Mouse (Mus musculus): ENCODE results near the gene Ifitm6. TPM values are rescaled to one million over a fixed set of nuclear protein-coding genes. Genes with fewer than 3 reads are reported as not detected.
A peak's percentile ranks its signal among the peaks of the same experiment; 100 is the strongest.
"Not testable (repeated sequence)": the region's sequence is repeated elsewhere in the genome, so short reads cannot be mapped to it uniquely, and the experiment has no call there.

The Ifitm6 gene
- total RNA-seq, 2 experiments from 2014 or later = 0.47 to 1.0 TPM

DNA sequence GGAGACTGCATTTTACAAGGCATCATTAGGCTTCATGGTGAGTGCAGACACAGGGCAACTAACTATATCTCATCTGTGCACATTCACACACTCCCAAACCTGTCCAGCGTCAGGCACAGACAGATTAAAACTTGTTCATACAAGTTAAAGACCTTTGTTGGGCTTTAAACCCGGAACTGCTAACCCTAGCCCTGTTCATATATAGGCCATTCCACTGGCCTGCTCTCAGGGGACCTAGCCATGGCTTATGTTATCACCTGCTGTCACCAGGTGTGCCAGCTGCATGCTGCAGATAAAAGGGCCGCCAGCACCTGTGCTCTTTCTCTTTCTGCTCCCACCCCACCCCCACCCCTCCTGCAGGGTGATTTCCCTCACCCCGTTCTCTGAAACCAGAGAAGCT, 24.8 kb upstream of the Ifitm6 start:
- intact Hi-C loops (cut with DNase I) = no loop called here
- no peak for DNase-seq

DNA sequence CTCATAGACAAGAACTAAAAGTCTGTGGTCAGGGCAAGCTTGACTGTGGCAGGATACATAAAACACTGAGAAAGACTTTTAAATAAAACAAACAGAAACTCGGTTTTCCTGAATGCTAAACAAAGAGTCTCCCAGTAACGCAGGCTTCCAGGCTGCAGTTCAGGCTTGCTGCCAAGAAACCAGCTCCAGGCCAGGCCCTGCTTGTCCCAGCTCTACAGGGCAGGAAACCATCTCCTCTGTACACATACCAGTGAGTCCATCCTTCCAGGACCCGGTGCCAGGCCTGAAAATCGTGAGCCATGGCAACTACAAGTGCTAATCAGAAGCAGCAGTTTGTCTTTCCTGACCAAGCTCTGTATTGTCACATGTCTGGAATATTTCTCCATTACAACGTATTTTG, 23.9 kb upstream of the Ifitm6 start:
- DNase-seq = peak; percentile 77 to 80
- intact Hi-C loops (cut with DNase I) = no loop called here

DNA sequence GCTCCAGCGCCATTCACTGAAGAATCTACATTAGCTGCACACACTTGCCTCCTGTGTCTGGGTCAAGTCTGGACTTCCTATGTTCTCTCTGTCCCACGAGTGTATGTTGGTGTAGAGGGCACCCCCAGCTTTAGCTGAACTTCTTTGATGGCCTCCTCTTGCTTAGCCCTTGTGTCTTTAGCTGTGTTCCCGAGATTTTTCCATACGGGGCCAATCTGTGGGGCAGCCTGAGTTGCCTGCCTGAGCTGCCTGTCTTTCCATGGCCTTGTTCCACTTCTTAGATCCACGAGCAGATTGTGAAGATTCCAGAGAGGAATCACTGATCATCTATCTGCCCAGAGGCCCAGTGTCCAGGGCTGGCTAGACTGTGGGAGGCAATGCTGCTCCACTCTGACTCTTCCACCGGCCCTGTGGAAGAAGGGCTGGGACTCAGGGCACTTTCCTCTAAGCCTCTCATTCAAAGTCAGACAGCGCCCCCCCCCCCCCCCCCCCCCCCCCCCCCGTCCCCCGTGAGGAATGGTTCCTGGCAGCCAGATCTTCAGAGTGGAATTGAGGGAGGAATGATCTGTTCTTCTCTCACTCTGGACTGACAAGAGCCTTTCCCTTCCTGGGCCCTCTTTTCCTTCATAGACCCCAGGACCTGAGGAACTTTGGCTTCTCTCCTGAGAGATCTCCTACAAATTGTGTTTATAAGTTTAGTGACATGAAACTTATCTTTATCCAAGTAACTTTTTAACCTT, 23.3 kb upstream of the Ifitm6 start:
- DNase-seq = no peak
- intact Hi-C loops (cut with DNase I) = no loop called here

DNA sequence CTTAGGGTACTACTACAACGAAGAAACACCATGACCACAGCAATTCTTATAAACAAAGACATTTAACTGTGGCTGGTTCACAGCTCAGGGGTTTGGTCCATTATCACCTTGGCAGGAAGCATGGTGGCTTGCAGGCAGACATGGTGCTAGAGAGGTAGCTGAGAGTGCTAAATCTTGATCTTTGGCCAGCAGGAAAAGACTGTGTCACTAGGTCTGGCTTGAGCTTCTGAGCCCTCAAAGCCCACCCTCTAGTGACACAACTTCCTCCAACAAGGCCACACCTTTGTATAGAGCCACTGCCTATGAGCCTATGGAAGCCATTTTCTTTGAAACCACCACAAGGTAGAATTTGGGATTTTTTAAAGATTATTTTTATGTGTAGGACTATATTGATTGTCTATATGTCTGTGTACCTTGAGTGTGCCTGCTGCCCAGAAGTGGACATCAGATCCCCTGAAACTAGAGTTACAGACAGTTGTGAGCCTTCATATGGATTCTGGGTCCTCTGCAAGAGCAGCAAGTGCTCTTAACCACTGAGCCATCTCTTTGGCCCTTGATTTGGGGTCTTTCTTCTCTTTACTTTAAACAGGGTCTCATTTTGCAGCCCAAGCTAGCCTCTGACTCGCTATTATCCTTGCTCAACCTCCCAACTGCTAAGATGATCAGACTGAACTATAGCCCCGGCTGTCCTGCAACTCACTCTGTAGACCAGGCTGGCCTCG, 21.8 kb upstream of the Ifitm6 start:
- intact Hi-C loops (cut with DNase I) = no loop called here
- DNase-seq = no peak

DNA sequence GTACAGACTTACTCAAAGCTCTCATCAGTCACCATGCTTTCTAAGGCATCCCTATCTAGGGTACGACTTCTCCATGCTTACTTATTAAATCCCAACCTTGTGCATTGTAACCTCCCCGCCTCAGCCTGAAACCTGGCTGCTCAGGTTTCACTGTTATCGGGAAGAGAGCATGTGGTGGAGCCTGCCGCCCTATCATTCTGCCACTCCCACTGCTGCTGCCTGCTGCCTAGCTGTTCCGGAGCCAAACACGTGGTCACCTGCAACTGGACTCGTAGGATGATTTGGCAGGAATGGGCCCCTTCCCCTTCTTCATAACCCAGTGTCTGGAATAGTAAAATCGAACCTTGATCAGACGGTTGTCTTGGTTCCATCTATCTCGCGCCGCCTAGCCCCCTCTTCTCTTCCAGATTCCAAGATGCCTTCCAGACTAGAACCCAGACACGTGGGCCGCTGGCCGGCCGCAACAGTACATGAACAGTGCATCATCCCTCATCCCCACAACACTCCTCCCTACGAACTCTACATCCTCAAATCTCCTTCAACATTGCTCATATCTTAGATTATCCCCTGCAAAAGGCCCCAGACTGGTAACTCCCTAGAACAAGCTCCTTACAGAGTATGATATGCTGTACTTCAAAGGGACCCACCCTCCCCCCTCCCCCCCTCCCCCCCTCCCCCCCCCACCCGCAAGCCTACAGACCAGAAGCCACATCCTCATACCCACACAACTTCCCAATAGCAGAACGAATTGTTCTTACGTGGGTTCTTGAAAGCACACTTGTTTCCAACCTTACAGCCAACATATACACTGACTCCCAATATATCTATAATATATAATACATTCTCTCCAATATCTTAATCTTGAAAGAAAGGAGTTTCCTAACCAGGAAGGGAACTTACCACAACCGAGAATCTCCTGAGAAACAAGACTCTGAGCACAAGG, 20.6 kb upstream of the Ifitm6 start:
- no peak for DNase-seq
- intact Hi-C loops (cut with DNase I) = no loop called here

DNA sequence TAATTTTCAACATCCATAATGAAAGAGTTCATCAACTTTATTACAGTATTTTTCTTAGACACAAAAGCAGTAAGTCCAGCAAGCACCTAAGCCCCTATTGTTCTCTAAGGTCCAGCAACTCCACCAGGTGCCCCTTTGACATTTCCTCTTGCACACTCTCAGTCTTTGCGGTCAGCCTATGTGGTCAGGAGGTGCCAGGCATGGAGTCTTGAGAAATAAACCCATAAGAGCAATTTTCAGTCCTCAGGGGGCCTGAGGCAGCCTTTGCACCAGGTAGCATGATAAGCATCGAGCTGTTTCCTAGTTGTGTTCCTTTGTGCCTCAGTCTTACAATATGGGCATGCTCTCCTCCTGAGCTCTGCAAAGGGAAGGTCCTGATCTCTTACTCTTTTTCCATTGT, 18.9 kb upstream of the Ifitm6 start:
- DNase-seq; intact Hi-C loops (cut with DNase I): not testable (repeated sequence)

DNA sequence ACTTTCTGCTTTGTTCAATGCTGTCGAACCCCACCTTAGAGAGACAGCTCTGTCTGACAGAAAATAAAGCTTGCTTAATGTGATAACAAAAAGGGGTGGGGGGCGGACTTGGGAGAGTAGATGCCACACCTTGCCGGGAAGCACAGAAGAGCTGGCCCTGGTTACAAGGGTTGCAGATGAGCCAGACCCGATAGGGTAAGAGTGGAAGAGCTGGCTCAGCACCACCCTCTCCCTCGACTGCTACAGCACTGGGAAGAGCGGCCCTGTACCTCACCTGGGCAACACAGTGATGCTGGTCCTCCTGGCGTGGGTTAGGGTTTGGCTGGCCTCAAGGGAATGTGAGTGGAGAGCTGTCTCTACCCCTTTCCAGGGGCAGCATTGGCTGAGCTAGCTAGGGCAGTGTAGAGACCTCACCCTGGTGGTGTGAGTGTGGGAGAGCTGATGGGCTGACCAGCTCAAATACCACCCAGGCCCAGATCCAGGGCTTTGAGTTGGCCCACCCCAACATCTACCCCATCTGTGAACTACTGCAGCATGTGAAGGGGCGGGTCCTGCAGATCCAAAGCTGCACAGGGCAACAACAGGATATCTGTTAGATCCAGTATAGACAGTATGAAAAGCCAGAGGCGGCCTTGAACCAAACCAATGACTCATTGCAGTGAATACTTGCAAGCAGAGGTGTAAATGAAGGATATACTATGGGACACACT, 14.9 kb upstream of the Ifitm6 start:
- no peak for DNase-seq
- intact Hi-C loops (cut with DNase I) = no loop called here

DNA sequence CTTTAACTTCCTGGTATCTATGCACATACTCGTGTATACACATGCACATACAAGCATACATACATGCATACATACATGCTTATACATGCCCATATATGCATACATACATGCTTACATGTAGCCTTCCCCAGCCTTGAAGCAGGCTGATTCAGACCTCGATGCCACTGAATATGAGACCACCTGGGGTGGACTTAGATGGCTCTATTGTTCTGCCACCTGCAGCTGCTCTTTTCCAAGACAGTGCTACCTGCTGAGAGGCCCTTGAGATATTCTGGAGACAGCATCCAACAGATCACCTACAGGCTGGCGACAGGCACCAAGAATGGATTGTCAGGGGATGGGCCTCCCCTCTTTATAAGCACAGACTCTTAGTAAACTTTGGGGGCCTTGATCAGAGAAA, 12.7 kb upstream of the Ifitm6 start:
- intact Hi-C loops (cut with DNase I) = no loop called here
- DNase-seq = no peak

DNA sequence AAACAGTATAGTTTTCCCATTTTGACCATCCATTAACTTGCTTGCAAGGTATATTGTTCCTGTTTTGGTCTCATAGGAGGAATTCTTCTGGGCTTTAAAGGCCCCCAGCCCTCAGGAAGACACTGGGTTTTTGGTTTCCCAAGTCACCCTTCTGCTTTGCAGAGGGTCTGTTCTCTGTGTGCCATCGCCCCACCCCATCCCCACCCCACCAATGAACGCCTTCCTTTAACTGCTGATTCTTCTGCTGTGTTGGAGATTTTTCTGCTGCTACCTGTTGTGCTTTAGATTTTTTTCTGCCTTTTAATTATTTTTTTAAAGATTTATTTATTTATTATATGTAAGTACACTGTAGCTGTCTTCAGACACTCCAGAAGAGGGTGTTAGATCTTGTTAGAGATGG, 11.1 kb upstream of the Ifitm6 start, which contains the start of gene Gm17387:
TSS of gene Gm17387 (plus strand) at position 301 of the 400 bp plus-strand sequence.
- DNase-seq = no peak
- intact Hi-C loops (cut with DNase I) = no loop called here

DNA sequence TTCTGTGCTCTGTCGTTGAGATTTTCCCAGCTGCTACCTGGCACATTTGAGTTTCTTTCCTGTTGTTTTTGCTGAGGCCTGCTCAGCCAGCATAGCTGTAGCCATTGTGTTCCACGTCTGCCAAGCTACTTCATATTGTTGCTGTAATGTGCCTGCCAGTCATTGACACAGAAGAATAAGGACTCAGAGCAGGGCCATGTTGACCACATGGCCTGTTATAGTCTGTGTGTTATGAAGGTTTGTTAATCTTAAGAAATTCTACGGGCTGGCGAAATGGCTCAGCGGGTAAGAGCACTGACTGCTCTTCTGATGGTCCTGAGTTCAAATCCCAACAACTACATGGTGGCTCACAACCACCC, 9.0 kb upstream of the Ifitm6 start:
- DNase-seq = no peak
- intact Hi-C loops (cut with DNase I) = no loop called here

DNA sequence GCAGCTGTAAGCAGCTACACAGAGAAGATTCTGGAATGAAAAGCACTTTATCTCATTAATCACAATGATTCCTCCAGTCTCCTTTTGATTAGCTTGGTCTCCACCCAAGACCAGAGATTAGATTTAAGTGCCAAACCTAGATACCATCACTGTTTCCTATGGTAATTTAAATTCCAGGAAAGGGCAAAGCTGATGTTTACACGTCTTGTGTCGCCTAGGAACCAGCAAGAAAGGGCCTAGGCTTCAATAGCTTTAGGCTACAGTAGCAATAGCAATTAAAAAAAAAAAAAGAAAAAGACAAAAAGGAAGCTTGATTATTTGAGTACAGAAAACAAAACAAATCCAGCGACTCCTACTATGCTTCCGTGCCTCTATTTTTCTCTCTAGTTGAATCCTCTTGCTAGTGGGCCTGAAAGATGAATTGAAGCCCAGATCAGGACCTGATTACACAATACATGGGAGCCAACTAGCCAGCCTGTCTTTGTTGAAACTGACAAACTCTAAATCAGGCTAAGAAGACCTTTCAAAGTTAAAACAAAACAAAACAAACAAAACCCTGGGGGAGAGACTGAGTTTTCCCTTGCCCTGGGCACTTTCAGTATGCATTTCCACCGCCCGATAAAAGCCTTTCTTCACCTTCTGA, 8.5 kb upstream of the Ifitm6 start:
- DNase-seq = no peak
- intact Hi-C loops (cut with DNase I) = no loop called here

DNA sequence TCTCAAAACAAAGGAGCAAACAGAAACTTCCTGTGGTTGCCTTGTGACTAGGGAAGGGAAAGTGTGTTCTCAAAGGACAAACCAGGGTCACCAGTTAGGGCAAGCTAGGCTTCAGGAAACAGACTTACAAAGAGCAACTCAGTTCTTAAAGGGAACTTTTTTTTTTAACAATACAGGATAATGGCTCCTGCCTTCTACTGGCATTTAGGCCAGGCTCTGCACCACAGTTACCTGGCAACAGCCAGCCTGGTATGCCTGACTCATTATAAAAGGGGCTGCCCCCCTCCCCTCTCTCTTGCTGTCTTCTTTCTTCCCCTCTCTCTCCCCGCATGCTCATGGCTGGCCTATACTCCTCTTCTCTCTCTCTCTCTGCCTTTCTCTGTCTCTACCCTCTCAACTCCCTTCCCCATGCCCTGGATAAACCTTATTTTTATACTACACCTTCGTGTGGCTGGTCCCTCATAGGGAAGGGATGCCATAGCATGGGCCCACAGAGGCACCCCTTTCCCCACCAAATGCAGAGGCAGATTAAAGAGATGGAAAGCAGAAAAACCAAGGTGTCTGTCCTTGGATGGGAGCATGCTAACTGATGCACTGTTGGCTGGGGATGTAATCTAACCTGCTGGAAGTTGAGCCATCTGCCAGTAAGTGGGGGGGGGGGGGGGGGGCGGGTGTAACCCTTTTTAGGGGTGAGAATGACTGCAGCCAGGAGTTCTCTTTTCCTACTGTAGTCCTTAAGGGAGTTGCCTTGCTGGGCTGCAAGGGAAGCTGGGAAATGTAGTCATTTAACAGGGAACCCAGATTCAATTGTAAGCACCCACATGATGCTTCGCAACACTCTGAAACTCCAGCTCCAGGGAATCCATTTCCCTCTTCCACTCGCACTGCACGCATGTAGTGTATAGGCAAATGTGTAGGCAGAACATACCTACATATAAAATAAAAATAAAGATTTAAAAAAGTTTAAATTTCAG, 7.4 kb upstream of the Ifitm6 start:
- intact Hi-C loops (cut with DNase I) = no loop called here
- DNase-seq = no peak

DNA sequence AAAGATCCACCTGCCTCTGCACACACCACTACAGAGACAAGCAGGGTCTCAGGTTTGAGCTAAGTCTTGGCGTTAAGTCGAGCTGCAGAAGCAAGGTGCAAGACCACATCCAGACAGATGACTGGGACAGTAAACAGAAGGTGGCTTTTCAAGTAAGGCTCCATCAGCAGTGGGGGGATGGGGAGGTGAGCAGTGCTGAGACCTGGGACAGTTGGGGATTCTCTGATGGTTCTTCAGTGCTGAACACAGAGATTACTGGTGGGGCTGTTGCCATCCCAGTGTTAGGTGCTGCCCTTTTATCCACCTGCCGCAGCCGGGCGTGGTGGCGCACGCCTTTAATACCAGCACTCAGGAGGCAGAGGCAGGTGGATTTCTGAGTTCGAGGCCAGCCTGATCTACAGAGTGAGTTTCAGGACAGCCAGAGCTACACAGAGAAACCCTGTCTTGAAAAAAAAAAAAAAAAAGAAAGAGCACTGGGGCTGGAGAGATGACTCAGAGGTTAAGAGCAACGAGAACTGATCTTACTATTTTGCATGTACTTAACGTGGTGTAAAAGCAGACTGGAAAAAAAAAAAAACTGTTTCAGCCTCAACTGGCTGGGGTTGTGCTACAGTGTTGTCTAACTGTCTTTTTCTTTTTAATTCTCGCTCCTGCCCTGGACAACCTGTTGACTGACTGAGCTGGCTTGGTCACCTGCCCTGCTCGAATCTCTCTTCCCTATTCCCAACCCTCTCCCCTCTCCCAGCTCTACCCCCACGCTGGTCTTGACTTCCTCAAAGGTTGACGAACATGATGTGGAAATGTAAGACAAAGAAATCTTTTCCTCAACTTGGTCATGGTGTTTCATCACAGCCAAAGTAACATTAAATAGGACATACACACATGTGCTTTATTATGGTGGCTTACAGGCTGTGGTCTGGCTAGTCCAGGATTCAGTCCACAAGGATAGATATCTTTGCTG, 4.0 kb upstream of the Ifitm6 start:
- intact Hi-C loops (cut with DNase I) = no loop called here
- no peak for DNase-seq

DNA sequence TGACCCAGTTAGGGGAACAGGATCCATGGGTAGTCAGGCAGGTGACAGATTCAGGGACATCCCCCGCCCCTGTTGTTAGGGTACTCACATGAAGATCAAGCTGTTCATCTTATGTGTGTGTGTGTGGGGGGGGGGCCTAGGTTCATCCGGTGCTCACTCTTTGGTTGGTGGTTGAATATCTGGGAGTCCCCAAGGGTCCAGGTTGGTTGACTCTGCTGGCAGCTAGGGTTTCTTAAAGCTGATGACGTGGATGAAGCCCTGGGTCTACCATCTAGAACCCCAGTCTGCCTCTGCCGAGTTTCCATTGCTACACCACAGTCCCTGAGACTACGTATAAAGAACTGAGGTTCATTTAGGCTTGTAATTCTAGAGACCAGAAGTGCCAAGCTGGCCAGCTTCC, 1.3 kb upstream of the Ifitm6 start:
- intact Hi-C loops (cut with DNase I) = no loop called here
- no peak for DNase-seq

DNA sequence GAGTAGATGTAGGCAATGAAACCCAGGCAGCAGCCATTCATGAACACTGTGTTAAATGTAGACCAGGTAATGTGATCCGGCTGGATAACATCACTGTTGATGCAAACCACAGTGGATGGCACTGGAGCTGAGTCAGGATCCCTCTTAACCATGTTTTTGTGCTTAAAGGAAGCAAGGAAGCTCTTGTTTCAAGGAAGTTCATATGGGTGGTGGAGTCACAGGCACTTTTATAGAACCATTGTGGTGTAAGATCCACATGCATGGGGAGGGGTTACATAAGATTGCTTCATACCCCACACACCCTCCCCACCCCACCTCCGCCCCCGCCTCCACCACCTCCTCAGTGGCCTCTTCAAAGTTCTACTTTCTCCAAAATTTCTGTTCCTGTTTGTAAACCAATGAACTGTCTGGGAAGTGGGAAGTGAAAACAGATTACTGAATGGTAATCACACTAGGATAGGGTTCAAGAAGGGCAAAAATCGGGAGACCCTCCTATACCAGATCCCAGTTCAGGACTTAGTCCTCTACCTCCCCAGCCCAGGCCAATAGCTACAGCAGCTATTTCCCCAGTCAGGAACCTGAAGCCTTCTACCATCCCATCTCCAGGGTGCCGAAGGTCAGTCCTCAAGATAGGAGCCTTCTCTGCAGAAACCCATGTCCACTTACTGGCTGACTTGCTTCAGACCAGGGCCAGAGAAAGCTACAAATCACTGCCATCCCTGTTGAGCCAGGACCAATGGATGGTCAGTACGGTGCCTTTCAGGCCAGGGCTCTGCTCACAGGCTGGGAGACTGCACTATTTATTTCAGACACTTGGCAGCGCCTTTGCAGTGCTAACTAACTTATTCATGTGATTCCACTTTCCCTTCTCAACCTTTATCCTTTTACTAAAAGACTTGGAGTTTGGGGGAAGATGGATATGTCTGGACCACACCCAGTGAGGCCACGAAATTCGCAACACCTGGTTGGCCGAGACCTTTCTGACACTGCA, 722 bp downstream of the Ifitm6 start:
- DNase-seq = no peak
- intact Hi-C loops (cut with DNase I) = no loop called here

DNA sequence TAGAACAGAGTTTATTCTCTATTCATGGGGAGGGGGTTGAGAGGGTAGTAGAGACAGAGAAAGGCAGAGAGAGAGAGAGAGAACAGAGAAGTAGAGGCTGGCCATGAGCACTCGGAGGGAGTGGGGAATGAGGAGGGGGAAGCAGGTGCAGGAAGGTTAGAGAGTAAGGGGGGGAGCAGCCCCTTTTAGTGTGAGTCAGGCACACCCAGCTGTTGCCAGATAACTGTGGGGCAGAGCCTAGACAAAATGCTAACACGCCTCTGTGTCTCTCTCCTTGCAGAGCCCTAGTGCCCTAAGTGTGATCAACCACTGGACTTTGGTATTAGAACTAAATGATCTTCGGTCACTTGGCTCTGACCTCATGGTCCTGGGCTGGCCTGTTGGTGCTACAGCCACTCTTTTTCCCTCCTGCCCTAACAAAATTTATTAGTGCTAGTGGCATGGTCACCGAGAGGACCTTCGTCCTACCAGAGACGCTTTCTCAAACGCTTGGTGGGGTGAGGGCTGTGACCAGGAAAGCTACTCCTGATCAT, 6.4 kb downstream of the Ifitm6 start:
- intact Hi-C loops (cut with DNase I) = no loop called here

More for the DNA sequence above, 6.4 kb downstream of the Ifitm6 start:
- no peak for DNase-seq
